Mouse (Mus musculus): ENCODE measurements around the gene Rft1.
"Not testable (repeated sequence)": the region's sequence is repeated elsewhere in the genome, so short reads cannot be mapped to it uniquely, and the experiment has no call there.

Rft1 gene

GRCm38 (mm10) chr14:30674947-30675346 is 20.8 kb downstream of the Rft1 start:
- no peak for DNase-seq (ENCODE audit: low read depth)

GRCm38 (mm10) chr14:30682131-30682530 is 28.0 kb downstream of the Rft1 start:
- DNase-seq (ENCODE audit: low read depth) = no peak

- DNase-seq (ENCODE audit: low read depth) = no peak
Observed at GRCm38 (mm10) chr14:30690685-30691084, 36.5 kb downstream of the Rft1 start.

GRCm38 (mm10) chr14:30692439-30692838 is 38.3 kb downstream of the Rft1 start:
- DNase-seq (ENCODE audit: low read depth) = no peak

GRCm38 (mm10) chr14:30694786-30695185 is 40.6 kb downstream of the Rft1 start:
- no peak for DNase-seq (ENCODE audit: low read depth)

- peak; percentile 80 for DNase-seq (ENCODE audit: low read depth)
Observed at GRCm38 (mm10) chr14:30695609-30696008, 41.4 kb downstream of the Rft1 start.

- no peak for DNase-seq (ENCODE audit: low read depth)
Observed at GRCm38 (mm10) chr14:30697407-30698052, 43.4 kb downstream of the Rft1 start.

GRCm38 (mm10) chr14:30699656-30700055 is 45.5 kb downstream of the Rft1 start:
- DNase-seq (ENCODE audit: low read depth) = peak; percentile 78

- DNase-seq (ENCODE audit: low read depth) = no peak
Observed at GRCm38 (mm10) chr14:30702512-30702911, 48.4 kb downstream of the Rft1 start.

GRCm38 (mm10) chr14:30703079-30703478 is 48.9 kb downstream of the Rft1 start:
- no peak for DNase-seq (ENCODE audit: low read depth)

GRCm38 (mm10) chr14:30704098-30704855 is 50.1 kb downstream of the Rft1 start:
- no peak for DNase-seq (ENCODE audit: low read depth)

- no peak for DNase-seq (ENCODE audit: low read depth)
Observed at GRCm38 (mm10) chr14:30711892-30712291, 57.7 kb downstream of the Rft1 start.

- DNase-seq (ENCODE audit: low read depth) = no peak
Observed at GRCm38 (mm10) chr14:30713769-30714168, 59.6 kb downstream of the Rft1 start.

- DNase-seq (ENCODE audit: low read depth) = no peak
Observed at GRCm38 (mm10) chr14:30714799-30715617, 60.8 kb downstream of the Rft1 start, which contains the start of gene Sfmbt1. Gene Sfmbt1, plus strand, starts transcription at chr14:30714849.

GRCm38 (mm10) chr14:30715618-30716050 is 61.5 kb downstream of the Rft1 start:
- DNase-seq (ENCODE audit: low read depth) = peak; percentile 61

GRCm38 (mm10) chr14:30716051-30716952 is 62.1 kb downstream of the Rft1 start:
- peak; percentile 64 for DNase-seq (ENCODE audit: low read depth)

- peak; percentile 11 for DNase-seq (ENCODE audit: low read depth)
Observed at GRCm38 (mm10) chr14:30716953-30717285, 62.8 kb downstream of the Rft1 start.

GRCm38 (mm10) chr14:30718696-30719095 is 64.5 kb downstream of the Rft1 start:
- DNase-seq (ENCODE audit: low read depth) = not testable (repeated sequence)

GRCm38 (mm10) chr14:30719514-30719913 is 65.4 kb downstream of the Rft1 start:
- DNase-seq (ENCODE audit: low read depth) = no peak

- DNase-seq (ENCODE audit: low read depth) = peak; percentile 17
Observed at GRCm38 (mm10) chr14:30721850-30722249, 67.7 kb downstream of the Rft1 start.

- no peak for DNase-seq (ENCODE audit: low read depth)
Observed at GRCm38 (mm10) chr14:30722406-30722805, 68.2 kb downstream of the Rft1 start.

GRCm38 (mm10) chr14:30731896-30732295 is 77.7 kb downstream of the Rft1 start:
- DNase-seq (ENCODE audit: low read depth) = no peak

Data from NIH3T3 (cell line).